Mouse (Mus musculus): ENCODE measurements around the gene Hsd11b1.

Hsd11b1 gene

DNA sequence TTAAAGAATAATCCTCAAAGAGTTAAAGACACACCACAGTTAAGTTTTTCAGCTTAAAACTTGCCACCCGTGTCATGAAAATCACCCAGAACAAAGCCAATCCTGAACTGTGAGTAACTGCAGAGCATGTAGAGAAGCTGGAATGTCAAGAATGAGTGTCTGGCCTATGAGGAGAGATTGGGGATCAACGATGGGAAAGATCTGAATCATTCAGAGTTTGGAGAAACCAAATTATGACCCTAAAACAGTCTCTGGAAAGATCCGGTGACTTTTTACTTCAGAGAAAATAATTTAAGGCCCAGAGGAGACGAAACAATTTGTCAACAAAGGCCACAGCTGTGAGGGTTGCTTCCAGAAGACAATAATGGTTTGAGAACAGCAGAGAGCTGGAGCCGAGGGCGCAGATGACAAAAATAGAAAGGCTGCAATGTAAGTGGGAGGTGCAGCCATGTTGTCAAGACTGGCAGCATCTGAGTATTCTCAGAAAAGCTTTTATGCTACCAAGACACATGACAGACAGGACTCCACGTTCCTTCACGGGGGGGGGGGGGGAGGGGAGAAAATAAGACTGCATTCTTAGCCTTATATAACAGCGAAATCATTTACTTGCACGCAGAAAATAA, 20.2 kb downstream of the Hsd11b1 start:
- no peak for DNase-seq (ENCODE audit: low spot score in 2 of 2)

DNA sequence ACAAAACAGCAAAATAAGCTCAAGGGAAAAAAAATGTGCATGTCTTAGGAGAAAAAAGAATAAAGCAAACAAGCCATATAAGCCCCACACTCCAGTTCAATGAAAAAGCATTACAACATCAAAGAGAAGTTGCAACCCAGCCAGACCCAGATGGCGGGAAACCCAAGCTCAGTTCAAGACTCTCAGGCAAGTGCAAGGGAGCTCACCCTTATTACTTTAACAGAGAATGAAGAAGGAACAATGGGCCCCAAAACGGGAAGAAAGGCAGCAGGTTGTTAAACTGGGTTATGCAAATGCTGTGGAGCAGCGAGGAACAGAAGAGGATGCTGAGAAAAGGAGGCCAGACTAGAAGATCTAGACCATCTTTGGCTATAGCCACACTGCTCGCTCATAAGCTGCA, 21.0 kb downstream of the Hsd11b1 start:
- no peak for DNase-seq (ENCODE audit: low spot score in 2 of 2)

DNA sequence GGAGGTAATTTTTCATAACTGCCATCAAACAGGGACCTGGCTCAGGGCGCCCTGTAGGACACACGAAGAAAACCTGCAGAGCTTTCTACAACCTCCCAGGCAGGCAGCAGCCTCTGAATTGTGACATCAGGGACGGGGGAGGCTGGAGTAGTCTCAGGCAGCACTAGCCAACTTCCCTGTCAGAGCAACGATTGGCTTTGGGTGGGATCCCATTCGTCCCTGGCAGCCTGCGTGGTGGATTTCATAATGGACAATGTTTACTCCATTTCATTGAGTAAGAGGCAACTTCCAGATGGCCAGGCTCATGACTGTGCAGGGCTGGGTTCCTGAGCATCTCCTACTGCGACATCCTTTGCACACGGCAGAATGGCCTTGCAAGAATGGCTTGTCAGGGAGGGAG, 21.6 kb downstream of the Hsd11b1 start:
- DNase-seq (ENCODE audit: low spot score in 2 of 2) = peak; percentile 79 to 95

DNA sequence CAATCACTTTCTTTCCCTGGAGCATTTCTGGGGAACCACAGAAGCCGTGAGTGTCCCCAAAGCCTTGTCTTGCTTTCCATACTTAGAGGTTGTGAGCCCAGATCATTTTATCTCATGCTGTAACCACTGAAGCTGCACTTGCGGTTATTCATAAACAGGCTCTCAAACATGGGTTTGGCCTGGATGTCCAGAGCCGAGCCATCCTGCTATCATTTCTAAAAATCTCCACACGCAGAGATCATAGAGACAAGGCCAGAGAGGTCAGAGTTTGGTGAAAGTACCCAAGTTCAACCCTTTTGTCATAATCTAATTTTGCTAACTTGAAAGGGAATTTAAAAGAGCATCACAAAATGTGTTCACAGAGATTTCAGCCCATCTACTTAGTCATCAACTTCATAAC, 22.4 kb downstream of the Hsd11b1 start:
- DNase-seq (ENCODE audit: low spot score in 2 of 2) = no peak

DNA sequence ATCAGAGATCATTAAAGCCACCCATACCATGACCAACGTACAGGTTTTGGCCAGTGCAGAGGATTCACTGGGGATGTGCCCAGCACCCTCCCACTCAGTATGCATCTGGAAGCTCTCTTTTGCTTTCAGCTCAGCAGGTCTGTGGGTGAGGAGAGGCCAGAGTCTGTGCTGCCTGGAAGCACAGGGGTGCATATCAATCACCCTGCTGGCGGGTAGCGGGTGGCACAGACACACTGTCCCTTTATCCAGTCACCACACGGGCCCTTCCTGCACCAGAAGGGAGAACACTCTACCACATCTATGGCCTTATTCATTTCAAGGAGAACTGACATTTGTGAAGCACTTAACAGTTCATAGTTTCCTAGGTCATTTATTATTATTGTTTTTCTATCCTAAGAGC, 25.4 kb downstream of the Hsd11b1 start:
- no peak for DNase-seq (ENCODE audit: low spot score in 2 of 2)

DNA sequence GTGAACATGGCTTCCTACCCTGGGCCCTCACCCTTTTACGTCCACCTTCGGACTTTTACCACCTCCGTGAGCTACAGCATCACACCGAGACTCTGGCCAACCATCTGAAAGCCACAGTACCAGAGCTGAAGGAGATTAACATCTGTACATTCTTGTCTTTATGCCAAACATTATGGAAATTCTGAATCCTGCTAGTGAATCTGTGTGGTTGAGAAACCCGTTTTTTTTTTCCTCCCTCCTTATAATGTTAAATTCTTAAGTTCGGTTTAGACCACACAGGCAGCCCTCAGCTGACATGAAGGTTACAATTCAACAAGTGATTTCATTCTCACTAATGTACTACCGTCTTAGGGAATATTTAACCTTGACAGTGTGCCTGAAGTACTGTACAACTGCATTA, 28.9 kb downstream of the Hsd11b1 start:
- DNase-seq (ENCODE audit: low spot score in 2 of 2) = no peak

GRCm38 (mm10) chr1:193234130-193234645, 29.7 kb downstream of the Hsd11b1 start:
- DNase-seq (ENCODE audit: low spot score in 2 of 2) = no peak

GRCm38 (mm10) chr1:193232732-193233131, 31.1 kb downstream of the Hsd11b1 start:
- DNase-seq (ENCODE audit: low spot score in 2 of 2) = no peak

GRCm38 (mm10) chr1:193230935-193231334, 32.9 kb downstream of the Hsd11b1 start:
- DNase-seq (ENCODE audit: low spot score in 2 of 2) = no peak

DNA sequence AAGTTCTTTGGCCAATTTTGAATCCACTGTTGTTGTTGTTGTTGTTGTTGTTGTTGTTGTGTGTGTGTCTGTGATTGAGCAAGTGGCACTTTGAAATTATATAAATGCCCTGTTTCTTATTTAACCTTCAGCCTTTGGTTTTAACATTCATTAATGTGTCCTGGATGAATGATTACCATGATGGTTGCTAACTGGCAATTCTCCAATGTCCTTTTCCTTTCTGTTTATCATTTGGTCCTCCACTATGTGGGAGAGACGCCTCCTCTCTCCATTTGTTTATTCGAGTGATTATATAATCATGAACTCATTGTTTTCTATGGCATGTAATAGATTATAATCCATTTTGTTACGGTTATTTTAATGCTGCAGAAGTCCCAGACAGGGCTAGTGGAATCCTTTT, 33.3 kb downstream of the Hsd11b1 start:
- no peak for DNase-seq (ENCODE audit: low spot score in 2 of 2)

- DNase-seq (ENCODE audit: low spot score in 2 of 2) = no peak
These were observed 34.3 kb downstream of the Hsd11b1 start for GRCm38 (mm10) chr1:193229570-193229969.

GRCm38 (mm10) chr1:193227537-193227936, 36.3 kb downstream of the Hsd11b1 start:
- no peak for DNase-seq (ENCODE audit: low spot score in 2 of 2)

DNA sequence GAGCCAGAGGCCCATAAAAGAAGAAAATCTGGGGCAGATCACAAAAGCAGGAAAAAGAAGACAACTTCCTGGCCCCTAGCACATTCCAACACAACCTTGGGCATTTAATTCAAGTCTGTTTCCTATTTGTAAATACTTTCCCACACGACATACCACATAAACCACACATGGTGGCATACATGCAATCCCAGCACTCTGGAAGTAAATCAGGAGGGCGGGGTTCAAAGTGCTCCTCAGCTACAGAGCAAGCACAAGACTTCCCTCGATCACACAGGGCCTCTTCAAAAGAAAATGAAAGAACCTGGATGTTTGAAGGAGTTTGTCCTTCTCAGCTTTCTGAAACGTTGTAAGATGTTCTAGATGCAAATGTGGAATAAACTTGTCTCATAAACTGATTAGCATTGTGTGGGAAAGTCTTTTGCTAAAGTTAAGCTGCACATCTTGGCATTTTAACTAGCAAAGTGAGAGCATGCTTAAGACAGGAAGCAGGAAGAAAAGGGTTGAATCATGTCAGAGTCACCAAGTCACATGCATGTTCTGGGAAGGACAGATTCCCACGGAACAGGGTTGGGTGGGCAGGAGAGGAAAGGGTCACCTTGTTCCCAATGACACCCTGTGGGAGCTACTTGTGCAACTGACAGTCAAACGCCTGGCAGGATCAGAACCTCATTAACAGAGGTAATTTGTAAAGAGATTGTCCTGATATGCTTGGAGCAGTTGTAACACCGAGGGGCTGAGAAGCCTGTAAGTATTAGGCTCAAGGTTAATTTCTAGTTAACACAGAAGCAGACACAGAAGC, 37.0 kb downstream of the Hsd11b1 start:
- no peak for DNase-seq (ENCODE audit: low spot score in 2 of 2)

DNA sequence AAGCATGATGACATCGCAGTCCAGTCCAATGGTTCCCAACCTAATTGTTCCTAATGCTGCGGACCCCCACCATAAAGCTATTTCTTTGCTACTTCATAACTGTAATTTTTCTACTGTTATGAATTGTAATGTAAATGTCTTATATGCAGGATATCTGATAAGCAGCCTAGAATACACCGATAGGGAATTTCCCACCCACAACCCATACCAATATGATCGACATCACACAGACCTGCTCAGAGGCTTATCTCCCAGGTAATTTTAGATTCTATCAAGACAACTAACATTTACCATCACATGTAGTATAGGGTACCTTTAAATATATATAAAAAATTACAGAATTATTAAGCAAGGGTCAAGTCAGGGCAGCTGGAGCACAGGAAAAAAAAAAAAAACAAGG, 37.8 kb downstream of the Hsd11b1 start:
- DNase-seq (ENCODE audit: low spot score in 2 of 2) = no peak

GRCm38 (mm10) chr1:193225531-193225930, 38.3 kb downstream of the Hsd11b1 start:
- no peak for DNase-seq (ENCODE audit: low spot score in 2 of 2)

- no peak for DNase-seq (ENCODE audit: low spot score in 2 of 2)
These were observed 43.5 kb downstream of the Hsd11b1 start for GRCm38 (mm10) chr1:193220408-193220807.

GRCm38 (mm10) chr1:193216000-193216399, 47.9 kb downstream of the Hsd11b1 start:
- no peak for DNase-seq (ENCODE audit: low spot score in 2 of 2)

DNA sequence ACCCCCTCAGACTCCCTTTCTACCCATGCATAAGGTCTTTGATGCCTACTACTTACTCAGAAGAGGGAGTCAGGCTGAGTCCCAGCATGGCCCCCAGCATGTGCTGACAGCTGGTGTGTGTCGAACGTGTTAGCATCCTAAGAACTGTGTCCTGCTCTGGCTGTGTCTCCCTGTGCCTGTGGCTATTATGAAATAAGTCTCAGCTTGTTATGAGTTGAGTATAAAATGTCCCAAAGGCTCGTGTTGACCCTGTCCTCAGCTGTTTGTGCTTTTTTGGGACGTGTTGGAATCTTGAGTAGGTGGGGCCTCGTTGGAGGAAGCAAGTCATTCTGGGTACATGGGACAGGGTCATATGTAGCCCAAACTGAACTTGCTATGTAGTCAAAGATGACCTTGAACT, 49.8 kb downstream of the Hsd11b1 start:
- no peak for DNase-seq (ENCODE audit: low spot score in 2 of 2)

DNA sequence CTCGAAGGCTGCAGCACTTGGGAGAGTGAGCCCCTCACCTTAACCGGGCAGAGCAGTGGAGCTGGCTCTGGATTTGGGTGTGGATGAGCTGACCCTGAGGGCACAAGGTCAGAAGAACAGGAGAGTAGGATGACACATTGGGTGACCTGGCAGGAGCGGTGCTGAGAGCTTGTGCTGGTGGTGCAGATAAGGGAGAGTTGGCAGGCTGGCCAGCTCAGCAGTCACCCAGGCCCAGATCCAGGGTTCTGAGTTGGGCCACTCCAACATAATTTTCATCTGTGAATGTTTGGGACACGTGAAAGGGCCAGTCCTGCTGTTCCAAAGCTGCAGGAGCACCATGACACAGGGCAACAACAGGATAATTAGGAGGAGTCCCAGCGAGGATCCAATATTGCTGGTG, 52.5 kb downstream of the Hsd11b1 start:
- DNase-seq (ENCODE audit: low spot score in 2 of 2) = no peak

GRCm38 (mm10) chr1:193208178-193208577, 55.7 kb downstream of the Hsd11b1 start:
- DNase-seq (ENCODE audit: low spot score in 2 of 2) = peak in 1 of 2 experiments; percentile 64

DNA sequence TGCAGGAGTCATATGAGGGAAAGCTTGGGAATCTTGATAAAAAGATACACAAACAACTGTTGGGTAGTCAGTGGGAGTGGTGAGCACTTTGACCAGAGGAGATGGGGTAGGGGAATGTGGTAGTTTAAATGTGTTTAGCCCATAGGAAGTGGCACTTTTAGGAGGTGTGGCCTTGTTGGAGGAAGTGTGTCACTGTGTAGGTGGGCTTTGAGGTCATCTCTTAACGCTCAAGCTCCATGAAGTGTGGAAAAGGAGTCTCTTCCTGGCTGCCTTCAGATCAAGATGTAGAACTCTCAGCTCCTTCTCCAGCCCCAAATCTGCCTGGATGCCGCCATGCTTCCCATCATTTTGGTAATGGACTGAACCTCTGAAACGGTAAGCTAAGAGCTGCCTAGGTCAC, 56.4 kb downstream of the Hsd11b1 start, which contains the start of gene Lamb3:
Lamb3 (plus strand) TSS at position 197 of the 400 bp plus-strand sequence.
- no peak for DNase-seq (ENCODE audit: low spot score in 2 of 2)

DNA sequence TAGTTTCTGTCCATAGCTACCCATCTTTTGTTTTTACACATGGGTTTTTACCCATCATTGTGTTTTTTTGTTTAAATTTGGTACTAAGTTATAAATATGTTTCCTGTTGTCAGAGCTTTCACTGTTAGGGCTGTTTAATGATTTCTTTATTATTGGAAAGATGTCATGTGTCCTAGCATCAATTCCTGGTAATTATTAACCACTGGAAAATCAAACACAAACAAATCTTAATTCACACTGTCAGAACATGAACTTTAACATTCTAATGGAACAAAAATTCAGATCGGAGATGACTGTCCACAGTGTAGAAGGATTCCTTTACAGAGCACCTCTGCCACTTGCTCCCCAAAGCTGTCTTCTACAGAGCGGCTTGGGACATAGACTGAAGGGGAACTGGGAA, 58.4 kb downstream of the Hsd11b1 start:
- DNase-seq (ENCODE audit: low spot score in 2 of 2) = no peak

DNA sequence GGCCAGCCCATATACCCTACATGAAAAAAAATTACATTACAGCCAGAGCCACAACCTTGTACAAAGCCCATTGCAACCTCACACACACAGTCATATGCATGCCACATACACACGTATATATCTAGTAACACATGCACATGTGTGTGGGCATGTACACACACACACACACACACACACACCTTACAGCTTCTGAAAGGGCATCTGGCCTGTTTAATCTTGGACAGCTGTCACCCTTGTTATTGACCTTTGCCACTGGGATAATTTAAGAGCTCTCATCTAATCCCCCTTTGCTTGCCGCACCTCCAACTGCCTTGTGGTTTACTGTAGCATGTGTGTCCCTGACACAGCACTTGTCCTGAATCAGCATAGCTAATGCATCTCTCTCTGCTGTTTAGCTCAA, 60.1 kb downstream of the Hsd11b1 start:
- no peak for DNase-seq (ENCODE audit: low spot score in 2 of 2)

Data from left cerebral cortex, adult 9 months (tissue).